Mouse (Mus musculus): ENCODE measurements around the gene Gm10644.

- no peak for TF ChIP-seq CTCF (IDR thresholded peaks at IDR 0.05; ENCODE audit: low read depth)
- no peak for TF ChIP-seq EP300 (optimal IDR thresholded peaks at IDR 0.05)
Observed at GRCm38 (mm10) chr8:83995973-83996372, 41.0 kb upstream of the Gm10644 start.

All from stomach, postnatal 0 days (tissue).